Mouse (Mus musculus): Measurements from ENCODE around the gene Catsperg2.
"Not testable (repeated sequence)": the region's sequence is repeated elsewhere in the genome, so short reads cannot be mapped to it uniquely, and the experiment has no call there.

Catsperg2 gene

GRCm38 (mm10) chr7:29726860-29727259, at the start of gene Catsperg2:
Gene Catsperg2, minus strand, starts transcription at chr7:29727032.
- peak; percentile 3 for DNase-seq (ENCODE audit: low spot score)

- DNase-seq (ENCODE audit: low spot score): no peak
These were observed 49.7 kb upstream of the Catsperg2 start for GRCm38 (mm10) chr7:29776568-29776967.

GRCm38 (mm10) chr7:29774371-29774770, 47.5 kb upstream of the Catsperg2 start:
- no peak for DNase-seq (ENCODE audit: low spot score)

GRCm38 (mm10) chr7:29773503-29773902, 46.7 kb upstream of the Catsperg2 start:
- no peak for DNase-seq (ENCODE audit: low spot score)

DNA sequence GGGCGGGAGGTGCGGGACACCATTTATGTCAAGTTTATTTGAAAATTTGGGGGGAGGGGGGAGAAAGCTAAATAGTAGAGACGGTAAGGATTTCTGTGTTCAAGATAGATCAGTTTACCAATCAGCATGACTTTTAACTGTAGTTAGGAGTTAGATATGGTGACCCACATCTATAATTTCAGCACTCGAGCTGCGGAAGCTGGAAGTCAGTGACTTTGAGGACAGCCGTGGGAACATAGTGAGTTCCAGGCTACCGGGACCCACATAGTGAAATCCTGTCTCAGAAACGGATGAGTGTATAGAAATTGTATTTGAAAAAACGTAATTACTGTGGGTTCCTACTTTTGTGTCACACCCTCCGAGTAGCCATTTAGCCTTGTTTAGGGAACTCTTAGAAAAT, 42.1 kb upstream of the Catsperg2 start:
- DNase-seq (ENCODE audit: low spot score): peak; percentile 16

- peak; percentile 97 for DNase-seq (ENCODE audit: low spot score)
These were observed 41.5 kb upstream of the Catsperg2 start, which contains the start of gene Zfp84 for GRCm38 (mm10) chr7:29768090-29768900. Gene Zfp84, plus strand, starts transcription at chr7:29768552.

- DNase-seq (ENCODE audit: low spot score): peak; percentile 90
These were observed 40.3 kb upstream of the Catsperg2 start for GRCm38 (mm10) chr7:29767058-29767686.

DNA sequence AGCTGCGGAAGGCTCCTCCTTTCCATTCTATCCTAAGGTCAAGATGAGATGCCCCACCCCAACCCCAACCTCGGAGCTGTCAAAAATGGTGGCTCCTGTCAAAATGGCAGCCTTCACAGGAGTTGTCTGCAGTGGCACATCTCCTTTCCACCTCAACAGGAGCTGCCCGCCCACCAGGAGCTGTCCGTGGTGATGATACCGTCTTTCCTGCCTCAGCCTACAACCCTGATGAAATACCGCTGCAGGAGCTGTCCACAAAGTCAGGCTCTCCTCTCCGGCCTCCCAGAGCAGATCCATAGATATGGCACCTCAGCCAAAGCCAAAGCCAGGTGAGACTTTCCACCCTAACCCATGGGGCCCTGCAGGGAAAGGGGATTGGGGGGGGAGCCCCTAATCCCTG, 37.9 kb upstream of the Catsperg2 start:
- no peak for DNase-seq (ENCODE audit: low spot score)

- no peak for DNase-seq (ENCODE audit: low spot score)
These were observed 33.6 kb upstream of the Catsperg2 start for GRCm38 (mm10) chr7:29760476-29760875.

DNA sequence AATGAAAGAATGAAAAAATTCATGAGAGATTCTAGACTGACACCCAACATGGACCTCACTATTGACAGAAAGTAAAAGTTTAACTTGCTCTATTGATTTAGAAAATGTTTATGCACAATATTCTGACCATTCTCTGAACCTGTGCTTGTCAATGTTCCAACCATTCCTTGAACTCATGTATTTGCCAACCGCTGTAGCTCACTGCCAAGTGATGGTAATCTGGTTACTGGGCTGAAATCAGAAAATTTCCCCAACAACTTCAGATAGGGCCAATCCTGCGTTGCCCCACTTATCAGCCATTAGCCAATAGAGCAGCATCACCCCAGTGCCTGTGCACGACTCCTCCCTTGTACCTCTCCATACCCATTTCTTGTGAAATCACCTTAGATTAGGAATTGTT, 15.4 kb upstream of the Catsperg2 start:
- DNase-seq (ENCODE audit: low spot score): no peak

DNA sequence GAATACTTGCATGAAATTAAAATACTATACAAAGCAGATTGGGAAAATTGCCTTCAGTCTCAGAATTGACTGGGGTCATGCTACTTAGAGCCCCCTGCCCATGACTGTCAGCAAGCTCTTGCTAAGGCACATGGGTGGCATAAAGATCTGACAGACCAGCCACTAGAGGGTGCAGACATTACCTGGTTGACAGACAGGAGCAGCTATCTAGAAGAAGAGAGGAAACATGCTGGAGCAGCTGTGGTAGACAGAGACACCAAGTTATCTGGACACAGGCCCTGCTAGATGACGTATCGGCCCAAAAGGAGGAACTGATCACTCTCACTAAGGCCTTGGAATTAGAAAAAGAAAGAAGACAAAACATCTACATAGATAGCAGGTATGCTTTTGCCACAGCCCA, 1.2 kb upstream of the Catsperg2 start:
- peak; percentile 7 for DNase-seq (ENCODE audit: low spot score)

GRCm38 (mm10) chr7:29725461-29726142, 1.2 kb downstream of the Catsperg2 start:
- peak; percentile 42 for DNase-seq (ENCODE audit: low spot score)

- DNase-seq (ENCODE audit: low spot score): not testable (repeated sequence)
These were observed 17.9 kb downstream of the Catsperg2 start for GRCm38 (mm10) chr7:29708891-29709290.

DNA sequence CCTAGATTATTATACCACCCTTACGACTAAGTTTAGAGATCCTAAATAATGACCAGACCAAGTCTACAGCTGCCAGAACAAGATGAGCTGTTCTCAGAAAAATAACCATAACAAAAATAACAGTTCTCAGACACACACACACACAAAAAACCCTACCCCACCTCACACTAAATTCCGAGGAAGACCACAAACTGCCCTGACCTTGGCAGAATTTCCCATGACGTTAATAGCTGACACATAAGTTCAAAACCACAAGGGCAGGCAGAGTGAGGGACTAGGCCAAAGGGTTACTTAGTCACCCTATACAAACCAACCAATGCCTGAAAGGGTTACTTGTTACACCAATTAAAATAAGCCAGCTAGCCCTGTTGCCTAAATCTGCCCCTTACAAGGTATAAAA, 31.6 kb downstream of the Catsperg2 start:
- not testable (repeated sequence) for DNase-seq (ENCODE audit: low spot score)

DNA sequence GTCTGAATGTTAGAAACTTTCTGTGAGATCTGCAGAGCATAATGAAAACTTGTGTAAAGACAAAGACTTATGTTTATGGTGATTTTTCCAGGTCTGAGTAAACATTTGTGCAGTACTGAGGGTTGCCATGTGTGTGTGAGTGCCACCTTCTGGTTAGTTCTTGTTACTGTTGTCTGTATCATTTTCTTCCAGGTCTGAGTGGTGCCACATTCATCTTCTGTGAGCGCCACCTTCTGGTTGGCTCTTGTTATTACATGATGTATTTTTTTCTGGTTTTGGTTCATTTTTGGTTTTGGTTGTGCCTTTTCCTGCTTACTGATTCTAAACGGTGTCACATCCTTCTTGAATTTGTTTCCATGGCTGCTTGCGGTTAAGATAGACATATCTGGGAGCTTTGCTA, 45.0 kb downstream of the Catsperg2 start:
- DNase-seq (ENCODE audit: low spot score): no peak
